Mouse (Mus musculus): ENCODE measurements at regions not wholly inside any gene's neighbourhood (a gene's known extent, or its start where the extent isn't known, plus 50 kb on each side); places are given as distances from the start of the nearest gene placed in this dataset.

- TF ChIP-seq CTCF (conservative IDR thresholded peaks at IDR 0.05; ENCODE audit: insufficient read depth, insufficient read length, low read depth, low read length) (no peak), POLR2A (IDR thresholded peaks at IDR 0.05; ENCODE audit: low read depth, low read length) (no peak)
Measured at GRCm38 (mm10) chr5:111922991-111923701, 189.4 kb downstream of the Gm26897 start.

All from kidney, adult 2 months (tissue).